Comparison of ENCODE assay signal across 9 mouse cellular contexts in genomic region chr5:142498964-142499363, GRCm38 (mm10). TPM values are rescaled to one million over a fixed set of nuclear protein-coding genes. Genes with fewer than 3 reads are reported as not detected.
A peak's percentile ranks its signal among the peaks of the same experiment; 100 is the strongest.
DNase-seq lines count a peak whose midpoint lies in the region; TF ChIP-seq lines count a peak whose summit lies in the region.
"Had no signal": no experiment of that assay in that cellular context is flagged by ENCODE, and none has a peak within 500 bp of the region (broad histone marks: within the 10 kb centered on the region; RNA-seq: fewer than 3 reads in every experiment).

No protein-coding gene starts in this region.

- TF ChIP-seq CTCF in layer of hippocampus, adult 2 months (conservative IDR thresholded peaks at IDR 0.05): peak; percentile 89

- DNase-seq in adrenal gland, postnatal 36 days: peak; percentile 22 to 51
- DNase-seq in adrenal gland, adult 2 months: no peak
- DNase-seq in layer of hippocampus, adult 2 months (ENCODE audit: low spot score in 2 of 2): peak in 1 of 2 experiments; percentile 71
- no peak for DNase-seq in layer of hippocampus, adult 9-10 months (ENCODE audit: low spot score)
- DNase-seq in ES-CJ7 (ENCODE audit: low read depth, low spot score): peak; percentile 61
- peak; percentile 51 for DNase-seq in embryo, embryonic 9.5 days (ENCODE audit: extremely low spot score)
- peak; percentile 42 to 56 for DNase-seq in lung, postnatal 4 days
- no peak for DNase-seq in spleen, adult 12 weeks (ENCODE audit: low spot score)

- H3K27ac ChIP-seq in layer of hippocampus, adult 2 months: no peak overlapping the region

- H3K4me3 ChIP-seq in layer of hippocampus, adult 2 months: no peak overlapping the region

RNA-seq across cellular contexts. Expression of gene Papolb, which starts 30.9 kb away (rescaled TPM):
- under 1 TPM in 1 of 2 experiments, not detected in 1; 0.36 TPM for total RNA-seq in adrenal gland, postnatal 36 days (2021)
- total RNA-seq in adrenal gland, adult 2 months (2021): under 1 TPM; 0.09 to 0.21 TPM
- 0.03 TPM in 1 of 2 replicates, not detected in the other for polyA plus RNA-seq in adrenal gland, adult 2 months (2012; rRNA removed)
- under 1 TPM; 0.66 to 0.84 TPM for total RNA-seq in layer of hippocampus, adult 2 months (2021)
- polyA plus RNA-seq: liver, embryonic 16.5 days had no signal

RNA-seq across cellular contexts. Expression of gene Ap5z1, which starts 35.2 kb away (rescaled TPM):
- 10 to 100 TPM; 13.4 to 17.9 TPM for total RNA-seq in adrenal gland, postnatal 36 days (2021)
- total RNA-seq in adrenal gland, adult 2 months (2021): 10 to 100 TPM; 18.5 to 22.7 TPM
- polyA plus RNA-seq in adrenal gland, adult 2 months (2012; rRNA removed): 75.8 and 77.7 TPM in 2 replicates
- total RNA-seq in layer of hippocampus, adult 2 months (2021): 10 to 100 TPM; 24.4 to 31.3 TPM

RNA-seq across cellular contexts. Expression of gene Radil, which starts 51.9 kb away (rescaled TPM):
- total RNA-seq in adrenal gland, postnatal 36 days (2021): 1 to 10 TPM; 3.3 to 5.5 TPM
- total RNA-seq in adrenal gland, adult 2 months (2021): 1 to 10 TPM; 3.5 to 9.3 TPM
- polyA plus RNA-seq in adrenal gland, adult 2 months (2012; rRNA removed): 4.9 and 8.3 TPM in 2 replicates
- total RNA-seq in layer of hippocampus, adult 2 months (2021): 10 to 100 TPM; 13.4 to 15.7 TPM

Comparison
In these comparisons a context has a peak if more than half of its experiments do, and no peak if none do; other contexts are left out.
1. DNase-seq: peak in adrenal gland, postnatal 36 days (2 of 2), ES-CJ7 (single experiment), embryo, embryonic 9.5 days (single experiment) and lung, postnatal 4 days (2 of 2); none in adrenal gland, adult 2 months (single experiment), layer of hippocampus, adult 9-10 months (single experiment) and spleen, adult 12 weeks (single experiment).